Mouse (Mus musculus): ENCODE measurements around the gene Shank1. TPM values are rescaled to one million over a fixed set of nuclear protein-coding genes. Genes with fewer than 3 reads are reported as not detected.
A peak's percentile ranks its signal among the peaks of the same experiment; 100 is the strongest.

The Shank1 gene
- polyA plus RNA-seq, 1 experiment from 2014 or later = 26.4 TPM

GRCm38 (mm10) chr7:44350957-44351711 lies 41.1 kb downstream of the Shank1 start:
- WGBS = 2% methylated on average over 25 of the region's 25 CpGs
- Histone ChIP-seq H3K27ac (peak overlapping the region; percentile 10; the same call in 1 of the 2 replicates), H3K4me3 (replicated peaks) (peak overlapping the region; percentile 16; the same call in 1 of the 2 replicates)

GRCm38 (mm10) chr7:44351881-44352749 lies 42.1 kb downstream of the Shank1 start:
- peaks cover 42% of the 10 kb centered on the region for H3K36me3 ChIP-seq
- H3K4me2 ChIP-seq (replicated peaks) = peak overlapping the region; percentile 25
- peaks cover 84% of the 10 kb centered on the region for H3K27me3 ChIP-seq
- peak; percentile 28 for ATAC-seq
- H3K9ac ChIP-seq (replicated peaks) = peak overlapping the region; percentile 53
- H3K27ac ChIP-seq = no peak overlapping the region
- no peaks in the 10 kb centered on the region for H3K9me3 ChIP-seq
- peaks cover 64% of the 10 kb centered on the region for H3K4me1 ChIP-seq (replicated peaks)
- peak overlapping the region; percentile 22 for H3K4me3 ChIP-seq (replicated peaks)
- 4% methylated on average over 71 of the region's 71 CpGs for WGBS

More at GRCm38 (mm10) chr7:44350957-44351711, 41.1 kb downstream of the Shank1 start:
- peaks cover 54% of the 10 kb centered on the region for H3K4me1 ChIP-seq (replicated peaks)
- H3K27me3 ChIP-seq = peaks cover 74% of the 10 kb centered on the region
- H3K36me3 ChIP-seq = peaks cover 46% of the 10 kb centered on the region
- H3K9me3 ChIP-seq = no peaks in the 10 kb centered on the region
- peak; percentile 41 for ATAC-seq
- peak overlapping the region; percentile 28; the same call in 1 of the 2 replicates for H3K9ac ChIP-seq (replicated peaks)
- peak overlapping the region; percentile 48 for H3K4me2 ChIP-seq (replicated peaks)

- H3K4me1 ChIP-seq (replicated peaks) = peaks cover 72% of the 10 kb centered on the region
- peaks cover 38% of the 10 kb centered on the region for H3K36me3 ChIP-seq
- H3K9ac ChIP-seq (replicated peaks) = peak overlapping the region; percentile 53
- peaks cover 90% of the 10 kb centered on the region for H3K27me3 ChIP-seq
- no peak overlapping the region for H3K27ac ChIP-seq
- H3K9me3 ChIP-seq = no peaks in the 10 kb centered on the region
- ATAC-seq = no peak
- 2% methylated on average over 71 of the region's 71 CpGs for WGBS
- H3K4me3 ChIP-seq (replicated peaks) = peak overlapping the region; percentile 22
- H3K4me2 ChIP-seq (replicated peaks) = peak overlapping the region; percentile 25
These were observed 42.9 kb downstream of the Shank1 start for GRCm38 (mm10) chr7:44352750-44353600.

- peak overlapping the region; percentile 16; the same call in 1 of the 2 replicates for H3K4me3 ChIP-seq (replicated peaks)
- ATAC-seq = no peak
- peaks cover 77% of the 10 kb centered on the region for H3K4me1 ChIP-seq (replicated peaks)
- no peaks in the 10 kb centered on the region for H3K9me3 ChIP-seq
- no peak overlapping the region for H3K27ac ChIP-seq
- peaks cover 31% of the 10 kb centered on the region for H3K36me3 ChIP-seq
- peaks cover 86% of the 10 kb centered on the region for H3K27me3 ChIP-seq
- WGBS = 2% methylated on average over 35 of the region's 35 CpGs
- H3K9ac ChIP-seq (replicated peaks) = peak overlapping the region; percentile 53
- 0 out of 2 replicates have a peak overlapping the region, but pooled peaks have one; percentile 25 for H3K4me2 ChIP-seq (replicated peaks)
These were observed 43.7 kb downstream of the Shank1 start for GRCm38 (mm10) chr7:44353601-44354340.

GRCm38 (mm10) chr7:44355411-44355810 lies 45.4 kb downstream of the Shank1 start:
- peaks cover 71% of the 10 kb centered on the region for H3K27me3 ChIP-seq
- H3K4me1 ChIP-seq (replicated peaks) = peaks cover 85% of the 10 kb centered on the region
- no peak for ATAC-seq
- H3K27ac ChIP-seq = no peak overlapping the region
- no peak overlapping the region for H3K4me3 ChIP-seq (replicated peaks)
- peaks cover 27% of the 10 kb centered on the region for H3K36me3 ChIP-seq
- no peaks in the 10 kb centered on the region for H3K9me3 ChIP-seq
- 54% methylated on average over 6 of the region's 6 CpGs for WGBS
- no peak overlapping the region for H3K4me2 ChIP-seq (replicated peaks)
- H3K9ac ChIP-seq (replicated peaks) = no peak overlapping the region

DNA sequence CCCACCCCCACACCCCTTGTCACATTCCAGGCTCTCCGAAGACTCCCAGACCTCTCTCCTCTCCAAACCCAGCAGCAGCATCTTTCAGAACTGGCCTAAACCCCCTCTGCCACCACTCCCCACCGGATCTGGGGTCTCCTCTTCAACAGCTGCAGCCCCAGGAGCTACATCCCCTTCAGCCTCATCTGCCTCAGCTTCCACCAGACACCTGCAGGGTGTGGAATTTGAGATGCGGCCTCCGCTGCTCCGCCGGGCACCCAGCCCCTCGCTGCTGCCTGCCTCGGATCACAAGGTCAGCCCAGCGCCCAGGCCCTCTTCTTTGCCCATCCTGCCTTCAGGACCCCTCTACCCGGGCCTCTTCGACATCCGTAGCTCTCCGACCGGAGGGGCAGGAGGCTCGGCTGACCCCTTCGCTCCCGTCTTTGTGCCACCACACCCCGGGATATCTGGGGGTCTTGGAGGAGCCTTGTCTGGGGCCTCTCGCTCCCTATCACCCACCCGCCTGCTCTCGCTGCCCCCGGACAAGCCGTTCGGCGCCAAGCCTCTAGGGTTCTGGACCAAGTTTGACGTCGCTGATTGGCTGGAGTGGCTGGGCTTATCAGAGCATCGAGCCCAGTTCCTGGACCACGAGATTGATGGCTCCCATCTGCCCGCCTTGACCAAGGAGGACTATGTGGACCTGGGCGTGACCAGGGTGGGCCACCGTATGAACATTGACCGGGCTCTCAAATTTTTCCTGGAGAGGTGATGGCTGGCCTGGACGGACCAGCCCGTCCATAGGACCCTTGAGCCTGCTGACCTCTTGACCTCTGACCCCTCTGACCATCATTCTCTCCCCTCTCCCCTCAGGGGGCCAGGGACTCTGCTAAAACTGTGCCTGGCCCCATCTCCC lies 46.8 kb downstream of the Shank1 start:
- Histone ChIP-seq H3K9ac (replicated peaks) (peak overlapping the region; percentile 55), H3K4me2 (replicated peaks) (peak overlapping the region; percentile 42), H3K9me3 (no peaks in the 10 kb centered on the region), H3K4me3 (replicated peaks) (peak overlapping the region; percentile 15), H3K27ac (peak overlapping the region; percentile 71; the same call in 1 of the 2 replicates), H3K4me1 (replicated peaks) (peaks cover 78% of the 10 kb centered on the region), H3K27me3 (peaks cover 65% of the 10 kb centered on the region), H3K36me3 (peaks cover 26% of the 10 kb centered on the region)
- no peak for ATAC-seq
- 2% methylated on average over 35 of the region's 35 CpGs for WGBS

- no peak for ATAC-seq
- H3K4me1 ChIP-seq (replicated peaks) = peaks cover 71% of the 10 kb centered on the region
- peak overlapping the region; percentile 71 for H3K27ac ChIP-seq
- peaks cover 62% of the 10 kb centered on the region for H3K27me3 ChIP-seq
- H3K4me2 ChIP-seq (replicated peaks) = peak overlapping the region; percentile 42
- WGBS = 8% methylated on average over 10 of the region's 10 CpGs
- H3K36me3 ChIP-seq = peaks cover 23% of the 10 kb centered on the region
- H3K4me3 ChIP-seq (replicated peaks) = peak overlapping the region; percentile 15; the same call in 1 of the 2 replicates
- peak overlapping the region; percentile 33; the same call in 1 of the 2 replicates for H3K9ac ChIP-seq (replicated peaks)
- H3K9me3 ChIP-seq = no peaks in the 10 kb centered on the region
These were observed 47.5 kb downstream of the Shank1 start for GRCm38 (mm10) chr7:44357531-44357930.

GRCm38 (mm10) chr7:44358012-44358411 lies 48.0 kb downstream of the Shank1 start:
- Histone ChIP-seq H3K27ac (peak overlapping the region; percentile 71), H3K9me3 (no peaks in the 10 kb centered on the region), H3K36me3 (peaks cover 23% of the 10 kb centered on the region), H3K4me3 (replicated peaks) (no peak overlapping the region), H3K4me2 (replicated peaks) (peak overlapping the region; percentile 42), H3K9ac (replicated peaks) (no peak overlapping the region), H3K27me3 (peaks cover 58% of the 10 kb centered on the region), H3K4me1 (replicated peaks) (peaks cover 66% of the 10 kb centered on the region)
- 8% methylated on average over 5 of the region's 5 CpGs for WGBS
- no peak for ATAC-seq

DNA sequence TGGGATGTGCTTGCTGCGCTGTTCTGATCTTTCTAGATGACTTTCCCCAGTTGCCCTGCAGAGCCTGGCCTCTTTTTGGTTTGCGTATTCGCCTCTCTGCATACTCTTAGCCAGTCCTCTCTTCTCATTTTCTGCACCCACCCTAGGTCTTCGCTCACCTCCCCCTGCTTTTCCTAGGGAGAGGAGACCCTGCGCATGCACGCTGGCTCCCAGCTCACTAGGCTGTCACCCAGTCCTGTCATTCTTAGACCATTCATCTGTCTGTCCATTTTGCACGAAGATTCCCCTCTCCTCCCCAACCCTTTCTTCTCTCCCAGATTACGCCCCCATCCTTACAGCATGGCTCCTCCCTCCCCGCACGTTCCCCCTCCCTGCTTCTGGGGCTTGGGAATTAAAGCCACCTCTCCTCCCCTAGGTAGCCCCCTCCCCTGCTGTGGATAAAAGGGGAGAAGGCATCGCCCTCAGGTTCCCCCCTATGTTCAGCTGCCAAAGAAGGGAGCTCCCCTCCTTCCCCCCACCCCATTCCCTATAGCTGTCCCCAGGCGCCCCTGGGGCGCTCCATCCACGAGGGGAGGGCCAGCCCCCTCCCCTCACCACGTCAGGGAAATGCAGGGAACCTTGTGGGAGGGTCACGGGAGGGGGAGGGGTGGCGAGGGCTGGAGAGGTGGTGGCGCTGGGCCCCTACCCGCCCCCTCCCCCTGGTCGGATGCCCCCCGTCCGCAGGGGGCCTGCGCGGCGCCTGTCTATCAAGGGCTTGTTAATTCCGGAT lies 49.0 kb downstream of the Shank1 start:
- H3K4me1 ChIP-seq (replicated peaks) = peaks cover 56% of the 10 kb centered on the region
- peaks cover 47% of the 10 kb centered on the region for H3K27me3 ChIP-seq
- ATAC-seq = peak; percentile 27
- peak overlapping the region; percentile 65 for H3K9ac ChIP-seq (replicated peaks)
- H3K4me2 ChIP-seq (replicated peaks) = peak overlapping the region; percentile 82
- H3K9me3 ChIP-seq = no peaks in the 10 kb centered on the region
- H3K4me3 ChIP-seq (replicated peaks) = peak overlapping the region; percentile 47
- WGBS = 2% methylated on average over 24 of the region's 26 CpGs
- H3K36me3 ChIP-seq = peaks cover 17% of the 10 kb centered on the region; the same call in 1 of the 2 replicates
- peak overlapping the region; percentile 94 for H3K27ac ChIP-seq
